Mouse (Mus musculus): Measurements from ENCODE around the gene Ilk. TPM values are rescaled to one million over a fixed set of nuclear protein-coding genes. Genes with fewer than 3 reads are reported as not detected.
"Not testable (repeated sequence)": the region's sequence is repeated elsewhere in the genome, so short reads cannot be mapped to it uniquely, and the experiment has no call there.

Ilk gene
- polyA plus RNA-seq, 1 experiment from 2014 or later = 401 TPM

GRCm38 (mm10) chr7:105743246-105743925 lies 7.0 kb downstream of the Ilk start:
- Histone ChIP-seq H3K36me3 (ENCODE audit: control insufficient read depth, insufficient read depth, low read length) (peaks cover 63% of the 10 kb centered on the region), H3K4me1 (ENCODE audit: control insufficient read depth in 2 of 2, insufficient read depth in 2 of 2, low read length in 2 of 2) (peaks cover 3 to 15% of the 10 kb centered on the region in 2 experiments), H3K9ac (ENCODE audit: low read length) (peak overlapping the region; percentile 86), H3K27ac (replicated peaks in 1 of 2; ENCODE audit: control insufficient read depth in 1 of 2, insufficient read depth in 1 of 2, low read depth in 2 of 2, low read length in 2 of 2) (peak overlapping the region in 1 of 2 experiments; percentile 77; a peak in 3 of 4 replicates), H3K4me3 (ENCODE audit: control insufficient read depth in 1 of 2, insufficient read depth in 1 of 2, low read depth in 1 of 2, low read length in 2 of 2) (peak overlapping the region; percentile 73 to 87), H3K4me2 (ENCODE audit: low read length) (peak overlapping the region; percentile 85)
- not testable (repeated sequence) for H3K9me3 ChIP-seq (ENCODE audit: control insufficient read depth, low read length); ATAC-seq (ENCODE audit: insufficient number of reproducible peaks, insufficient read depth, low FRiP score, low read depth); H3K27me3 ChIP-seq (ENCODE audit: control insufficient read depth, insufficient read depth, low read length)
- 31% methylated on average over 20 of the region's 20 CpGs for WGBS

- H3K9ac ChIP-seq (ENCODE audit: low read length) = peak within 1 kb of the TSS; percentile 86
- H3K27me3 ChIP-seq (ENCODE audit: control insufficient read depth, insufficient read depth, low read length) = no peaks in the 10 kb centered on the region
- no peaks in the 10 kb centered on the region for H3K9me3 ChIP-seq (ENCODE audit: control insufficient read depth, low read length)
- WGBS = under 1% methylated on average over 67 of the region's 67 CpGs
- peak within 1 kb of the TSS; percentile 73 to 87 for H3K4me3 ChIP-seq (ENCODE audit: control insufficient read depth in 1 of 2, insufficient read depth in 1 of 2, low read depth in 1 of 2, low read length in 2 of 2)
- peaks cover 69% of the 10 kb centered on the region for H3K36me3 ChIP-seq (ENCODE audit: control insufficient read depth, insufficient read depth, low read length)
- peak within 1 kb of the TSS; percentile 51 to 77 for H3K27ac ChIP-seq (replicated peaks in 1 of 2; ENCODE audit: control insufficient read depth in 1 of 2, insufficient read depth in 1 of 2, low read depth in 2 of 2, low read length in 2 of 2)
- ATAC-seq (ENCODE audit: insufficient number of reproducible peaks, insufficient read depth, low FRiP score, low read depth) = peak; percentile 93
- peaks cover 0 to 10% of the 10 kb centered on the region in 2 experiments; a peak in 2 of 4 replicates for H3K4me1 ChIP-seq (ENCODE audit: control insufficient read depth in 2 of 2, insufficient read depth in 2 of 2, low read length in 2 of 2)
- H3K4me2 ChIP-seq (ENCODE audit: low read length) = peak within 1 kb of the TSS; percentile 85
These were observed 7.7 kb downstream of the Ilk start, which contains the start of gene Taf10 for GRCm38 (mm10) chr7:105743926-105744590. Taf10 (minus strand) TSS chr7:105744361.

- no peak for ATAC-seq (ENCODE audit: insufficient number of reproducible peaks, insufficient read depth, low FRiP score, low read depth)
- 72% methylated on average over 2 of the region's 2 CpGs for WGBS
- Histone ChIP-seq H3K36me3 (ENCODE audit: control insufficient read depth, insufficient read depth, low read length) (peaks cover 41% of the 10 kb centered on the region), H3K4me3 (ENCODE audit: control insufficient read depth in 1 of 2, insufficient read depth in 1 of 2, low read depth in 1 of 2, low read length in 2 of 2) (no peak overlapping the region), H3K9me3 (ENCODE audit: control insufficient read depth, low read length) (no peaks in the 10 kb centered on the region), H3K4me1 (ENCODE audit: control insufficient read depth in 2 of 2, insufficient read depth in 2 of 2, low read length in 2 of 2) (peaks cover 3 to 11% of the 10 kb centered on the region in 2 experiments; a peak in 3 of 4 replicates), H3K27me3 (ENCODE audit: control insufficient read depth, insufficient read depth, low read length) (no peaks in the 10 kb centered on the region), H3K4me2 (ENCODE audit: low read length) (no peak overlapping the region), H3K9ac (ENCODE audit: low read length) (no peak overlapping the region), H3K27ac (replicated peaks in 1 of 2; ENCODE audit: control insufficient read depth in 1 of 2, insufficient read depth in 1 of 2, low read depth in 2 of 2, low read length in 2 of 2) (no peak overlapping the region)
These were observed 11.4 kb downstream of the Ilk start for GRCm38 (mm10) chr7:105747776-105748175.

GRCm38 (mm10) chr7:105751491-105752433 lies 15.4 kb downstream of the Ilk start, which contains the start of gene Tpp1:
Tpp1 (minus strand) TSS chr7:105752235.
- peak within 1 kb of the TSS; percentile 14 to 35; a peak in 3 of 4 replicates for H3K27ac ChIP-seq (replicated peaks in 1 of 2; ENCODE audit: control insufficient read depth in 1 of 2, insufficient read depth in 1 of 2, low read depth in 2 of 2, low read length in 2 of 2)
- H3K9me3 ChIP-seq (ENCODE audit: control insufficient read depth, low read length) = no peaks in the 10 kb centered on the region
- H3K27me3 ChIP-seq (ENCODE audit: control insufficient read depth, insufficient read depth, low read length) = no peaks in the 10 kb centered on the region
- WGBS = 14% methylated on average over 20 of the region's 20 CpGs
- H3K36me3 ChIP-seq (ENCODE audit: control insufficient read depth, insufficient read depth, low read length) = peaks cover 65% of the 10 kb centered on the region
- peak within 1 kb of the TSS; percentile 46 to 61 for H3K4me3 ChIP-seq (ENCODE audit: control insufficient read depth in 1 of 2, insufficient read depth in 1 of 2, low read depth in 1 of 2, low read length in 2 of 2)
- peaks cover 3 to 7% of the 10 kb centered on the region in 2 experiments; a peak in 3 of 4 replicates for H3K4me1 ChIP-seq (ENCODE audit: control insufficient read depth in 2 of 2, insufficient read depth in 2 of 2, low read length in 2 of 2)
- ATAC-seq (ENCODE audit: insufficient number of reproducible peaks, insufficient read depth, low FRiP score, low read depth) = peak; percentile 89
- H3K4me2 ChIP-seq (ENCODE audit: low read length) = peak within 1 kb of the TSS; percentile 91
- H3K9ac ChIP-seq (ENCODE audit: low read length) = peak within 1 kb of the TSS; percentile 69

- H3K9ac ChIP-seq (ENCODE audit: low read length) = no peak overlapping the region
- H3K9me3 ChIP-seq (ENCODE audit: control insufficient read depth, low read length) = no peaks in the 10 kb centered on the region
- peaks cover 3 to 7% of the 10 kb centered on the region in 2 experiments; a peak in 3 of 4 replicates for H3K4me1 ChIP-seq (ENCODE audit: control insufficient read depth in 2 of 2, insufficient read depth in 2 of 2, low read length in 2 of 2)
- H3K4me3 ChIP-seq (ENCODE audit: control insufficient read depth in 1 of 2, insufficient read depth in 1 of 2, low read depth in 1 of 2, low read length in 2 of 2) = no peak overlapping the region
- H3K27me3 ChIP-seq (ENCODE audit: control insufficient read depth, insufficient read depth, low read length) = no peaks in the 10 kb centered on the region
- no peak for ATAC-seq (ENCODE audit: insufficient number of reproducible peaks, insufficient read depth, low FRiP score, low read depth)
- H3K36me3 ChIP-seq (ENCODE audit: control insufficient read depth, insufficient read depth, low read length) = peaks cover 66% of the 10 kb centered on the region
- no peak overlapping the region for H3K4me2 ChIP-seq (ENCODE audit: low read length)
- WGBS = 84% methylated on average over 2 of the region's 2 CpGs
- no peak overlapping the region for H3K27ac ChIP-seq (replicated peaks in 1 of 2; ENCODE audit: control insufficient read depth in 1 of 2, insufficient read depth in 1 of 2, low read depth in 2 of 2, low read length in 2 of 2)
These were observed 16.3 kb downstream of the Ilk start for GRCm38 (mm10) chr7:105752716-105753115.

GRCm38 (mm10) chr7:105753281-105753680 lies 16.9 kb downstream of the Ilk start:
- H3K9ac ChIP-seq (ENCODE audit: low read length) = no peak overlapping the region

More at GRCm38 (mm10) chr7:105753281-105753680, 16.9 kb downstream of the Ilk start:
- WGBS = 84% methylated on average over 10 of the region's 10 CpGs
- Histone ChIP-seq H3K27ac (replicated peaks in 1 of 2; ENCODE audit: control insufficient read depth in 1 of 2, insufficient read depth in 1 of 2, low read depth in 2 of 2, low read length in 2 of 2) (no peak overlapping the region), H3K36me3 (ENCODE audit: control insufficient read depth, insufficient read depth, low read length) (peaks cover 66% of the 10 kb centered on the region), H3K9me3 (ENCODE audit: control insufficient read depth, low read length) (no peaks in the 10 kb centered on the region), H3K4me3 (ENCODE audit: control insufficient read depth in 1 of 2, insufficient read depth in 1 of 2, low read depth in 1 of 2, low read length in 2 of 2) (no peak overlapping the region), H3K4me1 (ENCODE audit: control insufficient read depth in 2 of 2, insufficient read depth in 2 of 2, low read length in 2 of 2) (peaks cover 3 to 7% of the 10 kb centered on the region in 2 experiments; a peak in 3 of 4 replicates), H3K4me2 (ENCODE audit: low read length) (no peak overlapping the region), H3K27me3 (ENCODE audit: control insufficient read depth, insufficient read depth, low read length) (no peaks in the 10 kb centered on the region)
- ATAC-seq (ENCODE audit: insufficient number of reproducible peaks, insufficient read depth, low FRiP score, low read depth) = no peak
